In genomic region chr17:35096597-35096996, GRCm38 (mm10) we compare ENCODE assay signal across 31 mouse cellular contexts. TPM values are rescaled to one million over a fixed set of nuclear protein-coding genes. Genes with fewer than 3 reads are reported as not detected.
A peak's percentile ranks its signal among the peaks of the same experiment; 100 is the strongest.
DNase-seq lines count a peak whose midpoint lies in the region; ATAC-seq and TF ChIP-seq lines count a peak whose summit lies in the region.
"Had no signal": no experiment of that assay in that cellular context is flagged by ENCODE, and none has a peak within 500 bp of the region (broad histone marks: within the 10 kb centered on the region; RNA-seq: fewer than 3 reads in every experiment).

No protein-coding gene starts in this region.

- no peak for ATAC-seq in heart, embryonic 12.5 days (ENCODE audit: insufficient number of reproducible peaks, low FRiP score)
- ATAC-seq in kidney, embryonic 16.5 days (ENCODE audit: low FRiP score, low TSS enrichment): no peak
- ATAC-seq in kidney, embryonic 14.5 days (ENCODE audit: low FRiP score, low TSS enrichment): no peak
- ATAC-seq: forebrain, embryonic 16.5 days; intestine, postnatal 0 days had no signal

- H3K4me3 ChIP-seq in heart, embryonic 12.5 days: no peak overlapping the region
- no peak overlapping the region for H3K4me3 ChIP-seq in kidney, embryonic 16.5 days (ENCODE audit: low read length)
- H3K4me3 ChIP-seq in kidney, embryonic 14.5 days (ENCODE audit: low read length): no peak overlapping the region
- H3K4me3 ChIP-seq in E14TG2a.4 (replicated peaks; ENCODE audit: low read length): peak overlapping the region; percentile 52
- H3K4me3 ChIP-seq: erythroblast, embryonic 14.5 days; gastrocnemius, adult 2 months; liver, embryonic 15.5 days; neural tube, embryonic 13.5 days had no signal

- H3K4me1 ChIP-seq in heart, embryonic 12.5 days (replicated peaks): peaks cover 16% of the 10 kb centered on the region
- H3K4me1 ChIP-seq in kidney, embryonic 16.5 days (ENCODE audit: insufficient read depth, low read length): peaks cover 28% of the 10 kb centered on the region
- 0 out of 2 replicates have a peak, but pooled peaks cover 5% of the 10 kb centered on the region for H3K4me1 ChIP-seq in kidney, embryonic 14.5 days (ENCODE audit: control insufficient read depth, insufficient read depth, low read length)
- H3K4me1 ChIP-seq in E14TG2a.4 (replicated peaks; ENCODE audit: low read depth, low read length): peaks cover 68% of the 10 kb centered on the region
- H3K4me1 ChIP-seq: neural tube, embryonic 13.5 days had no signal

- DNase-seq in cerebellum, adult 9-11 months: peak; percentile 64
- DNase-seq in cerebellum, postnatal 4 days (ENCODE audit: low spot score in 2 of 2): no peak
- no peak for DNase-seq in heart, adult 11 months
- DNase-seq in adrenal gland, adult 18-20 months (ENCODE audit: low spot score in 2 of 2): no peak
- DNase-seq: adrenal gland, postnatal 25 days; embryo, embryonic 11 days; gastrocnemius, adult 2 months; gastrocnemius, postnatal 36 days; lung, embryonic 14.5 days; right cerebral cortex, postnatal 4 days; thymus, adult 18-20 months had no signal

- H3K4me2 ChIP-seq in heart, embryonic 12.5 days: no peak overlapping the region
- no peak overlapping the region for H3K4me2 ChIP-seq in kidney, embryonic 16.5 days (replicated peaks; ENCODE audit: low read depth, low read length)
- H3K4me2 ChIP-seq in kidney, embryonic 14.5 days (replicated peaks; ENCODE audit: low read depth, low read length): no peak overlapping the region
- H3K4me2 ChIP-seq: liver, embryonic 15.5 days; lung, embryonic 14.5 days; neural tube, embryonic 13.5 days had no signal

- H3K27me3 ChIP-seq in heart, embryonic 12.5 days (replicated peaks): no peaks in the 10 kb centered on the region
- H3K27me3 ChIP-seq in kidney, embryonic 16.5 days (ENCODE audit: insufficient read depth, low read length): no peaks in the 10 kb centered on the region
- no peaks in the 10 kb centered on the region for H3K27me3 ChIP-seq in kidney, embryonic 14.5 days (ENCODE audit: control insufficient read depth, insufficient read depth, low read length)
- H3K27me3 ChIP-seq in E14TG2a.4 (ENCODE audit: insufficient read depth, low read length): no peaks in the 10 kb centered on the region
- H3K27me3 ChIP-seq: liver, embryonic 15.5 days; neural tube, embryonic 13.5 days had no signal

- WGBS in heart, embryonic 12.5 days: 81% methylated on average over 12 of the region's 12 CpGs
- 78% methylated on average over 12 of the region's 12 CpGs for WGBS in kidney, embryonic 16.5 days
- WGBS in kidney, embryonic 14.5 days: 76% methylated on average over 12 of the region's 12 CpGs

- peak overlapping the region; percentile 38; the same call in 1 of the 2 replicates for H3K9ac ChIP-seq in heart, embryonic 12.5 days
- peak overlapping the region; percentile 35; the same call in 1 of the 2 replicates for H3K9ac ChIP-seq in kidney, embryonic 16.5 days (replicated peaks; ENCODE audit: low read length)
- H3K9ac ChIP-seq in kidney, embryonic 14.5 days (ENCODE audit: low read depth, low read length): no peak overlapping the region
- H3K9ac ChIP-seq: liver, embryonic 15.5 days; lung, embryonic 14.5 days; neural tube, embryonic 13.5 days had no signal

- peaks cover 96% of the 10 kb centered on the region for H3K36me3 ChIP-seq in heart, embryonic 12.5 days
- peaks cover 72% of the 10 kb centered on the region for H3K36me3 ChIP-seq in kidney, embryonic 16.5 days (ENCODE audit: insufficient read depth, low read length)
- peaks cover 77% of the 10 kb centered on the region for H3K36me3 ChIP-seq in kidney, embryonic 14.5 days (ENCODE audit: control insufficient read depth, insufficient read depth, low read length)
- peaks cover 91% of the 10 kb centered on the region for H3K36me3 ChIP-seq in E14TG2a.4 (ENCODE audit: insufficient read depth, low read length)

- H3K9me3 ChIP-seq in heart, embryonic 12.5 days (replicated peaks): no peaks in the 10 kb centered on the region
- no peaks in the 10 kb centered on the region for H3K9me3 ChIP-seq in kidney, embryonic 16.5 days (ENCODE audit: low read length)
- no peaks in the 10 kb centered on the region for H3K9me3 ChIP-seq in kidney, embryonic 14.5 days (ENCODE audit: control insufficient read depth, low read length)
- H3K9me3 ChIP-seq in E14TG2a.4 (ENCODE audit: low read length): no peaks in the 10 kb centered on the region
- H3K9me3 ChIP-seq: liver, embryonic 15.5 days; neural tube, embryonic 13.5 days had no signal

- no peak for TF ChIP-seq CTCF in E14TG2a.4 (conservative IDR thresholded peaks at IDR 0.05; ENCODE audit: low read length)

- H3K27ac ChIP-seq in heart, embryonic 12.5 days (ENCODE audit: poor library complexity, severe bottlenecking): no peak overlapping the region
- H3K27ac ChIP-seq in kidney, embryonic 16.5 days (ENCODE audit: low read length): no peak overlapping the region
- no peak overlapping the region for H3K27ac ChIP-seq in kidney, embryonic 14.5 days (ENCODE audit: low read depth, low read length)
- H3K27ac ChIP-seq: gastrocnemius, adult 2 months; liver, embryonic 15.5 days; neural tube, embryonic 13.5 days; stomach, postnatal 0 days had no signal

RNA-seq across cellular contexts. Expression of gene Abhd16a, which starts 7.5 kb away (rescaled TPM):
- 58.9 and 65.1 TPM in 2 replicates for polyA plus RNA-seq in heart, embryonic 12.5 days (2016; fragmentation: Nextera tagmentation; extraction: Ambion mirVana)
- 115 and 118 TPM in 2 replicates for polyA plus RNA-seq in kidney, embryonic 16.5 days (2015; fragmentation: Nextera tagmentation; extraction: Ambion mirVana)
- 73.9 and 85.7 TPM in 2 replicates for polyA plus RNA-seq in kidney, embryonic 14.5 days (2014; fragmentation: Nextera tagmentation; extraction: Ambion mirVana)
- 10 to 100 TPM; 75.0 to 88.2 TPM for total RNA-seq in adrenal gland, adult 18-20 months (2021)

RNA-seq across cellular contexts. Expression of gene Ly6g6f, which starts 11.2 kb away (rescaled TPM):
- 1.1 and 1.5 TPM in 2 replicates for polyA plus RNA-seq in heart, embryonic 12.5 days (2016; fragmentation: Nextera tagmentation; extraction: Ambion mirVana)
- 0.26 TPM in 1 of 2 replicates, not detected in the other for polyA plus RNA-seq in kidney, embryonic 16.5 days (2015; fragmentation: Nextera tagmentation; extraction: Ambion mirVana)
- 0.31 and 0.34 TPM in 2 replicates for polyA plus RNA-seq in kidney, embryonic 14.5 days (2014; fragmentation: Nextera tagmentation; extraction: Ambion mirVana)
- not detected for total RNA-seq in adrenal gland, adult 18-20 months (2021)
- total RNA-seq: adrenal gland, postnatal 25 days; gastrocnemius, adult 2 months; gastrocnemius, postnatal 36 days; layer of hippocampus, postnatal 25 days; liver, adult 2 months had no signal
- polyA plus RNA-seq: embryonic facial prominence, embryonic 14.5 days; forebrain, embryonic 16.5 days; heart, postnatal 0 days; intestine, postnatal 0 days had no signal

RNA-seq across cellular contexts. Expression of gene Ly6g5c, which starts 11.5 kb away (rescaled TPM):
- not detected in 2 replicates for polyA plus RNA-seq in heart, embryonic 12.5 days (2016; fragmentation: Nextera tagmentation; extraction: Ambion mirVana)
- not detected in 2 replicates for polyA plus RNA-seq in kidney, embryonic 16.5 days (2015; fragmentation: Nextera tagmentation; extraction: Ambion mirVana)
- not detected in 2 replicates for polyA plus RNA-seq in kidney, embryonic 14.5 days (2014; fragmentation: Nextera tagmentation; extraction: Ambion mirVana)
- total RNA-seq in adrenal gland, adult 18-20 months (2021): not detected
- total RNA-seq: adrenal gland, postnatal 25 days; gastrocnemius, adult 2 months; gastrocnemius, postnatal 36 days; heart, adult 8-10 months; layer of hippocampus, adult 8-10 months; layer of hippocampus, postnatal 25 days; liver, adult 2 months had no signal
- polyA plus RNA-seq: embryonic facial prominence, embryonic 14.5 days; erythroblast, embryonic 14.5 days; forebrain, embryonic 11.5 days; forebrain, embryonic 16.5 days; hindbrain, embryonic 11.5 days; intestine, postnatal 0 days; limb, embryonic 11.5 days; liver, adult 2 months; liver, embryonic 15.5 days; lung, embryonic 14.5 days; neural tube, embryonic 13.5 days; spleen, adult 2 months; stomach, postnatal 0 days had no signal

RNA-seq across cellular contexts. Expression of gene Ly6g5b, which starts 18.6 kb away (rescaled TPM):
- 0.32 and 0.38 TPM in 2 replicates for polyA plus RNA-seq in heart, embryonic 12.5 days (2016; fragmentation: Nextera tagmentation; extraction: Ambion mirVana)
- 0.89 and 1.5 TPM in 2 replicates for polyA plus RNA-seq in kidney, embryonic 16.5 days (2015; fragmentation: Nextera tagmentation; extraction: Ambion mirVana)
- polyA plus RNA-seq in kidney, embryonic 14.5 days (2014; fragmentation: Nextera tagmentation; extraction: Ambion mirVana): 1.2 and 1.3 TPM in 2 replicates
- total RNA-seq in adrenal gland, adult 18-20 months (2021): under 1 TPM; 0.33 to 0.67 TPM
- total RNA-seq: gastrocnemius, postnatal 36 days; heart, adult 8-10 months had no signal
- polyA plus RNA-seq: heart, postnatal 0 days had no signal

RNA-seq across cellular contexts. Expression of gene Ly6g6d, which starts 18.7 kb away (rescaled TPM):
- polyA plus RNA-seq in heart, embryonic 12.5 days (2016; fragmentation: Nextera tagmentation; extraction: Ambion mirVana): 1.8 and 2.2 TPM in 2 replicates
- 4.4 and 4.6 TPM in 2 replicates for polyA plus RNA-seq in kidney, embryonic 16.5 days (2015; fragmentation: Nextera tagmentation; extraction: Ambion mirVana)
- 4.3 and 4.8 TPM in 2 replicates for polyA plus RNA-seq in kidney, embryonic 14.5 days (2014; fragmentation: Nextera tagmentation; extraction: Ambion mirVana)
- total RNA-seq in adrenal gland, adult 18-20 months (2021): not detected
- total RNA-seq: liver, adult 2 months had no signal
- polyA plus RNA-seq: erythroblast, embryonic 14.5 days had no signal
